Mouse (Mus musculus) thymus, adult 2 months (tissue): ENCODE data around the gene Fads3. TPM values are rescaled to one million over a fixed set of nuclear protein-coding genes. Genes with fewer than 3 reads are reported as not detected.

Experiments used
- DNase-seq: peaks from one replicate; pipeline ENCODE4 v3.0.0; 2021
- H3K27ac ChIP-seq: fragments of 200-500 bp; 2 replicates; pipeline ENCODE4 v1.5.1; 2012; ENCODE audit warnings: low read length, control low read depth; ENCODE audit not compliant: control insufficient read depth, insufficient read depth
- H3K27me3 ChIP-seq: fragments of 200-500 bp; 2 replicates; pipeline ENCODE4 v1.6.1; 2012; ENCODE audit warnings: mild to moderate bottlenecking, low read length, moderate library complexity, mixed read lengths; ENCODE audit not compliant: control insufficient read depth, insufficient read depth
- H3K36me3 ChIP-seq: fragments of 200-500 bp; 2 replicates; pipeline ENCODE4 v1.6.1; 2012; ENCODE audit warnings: mild to moderate bottlenecking, low read length, moderate library complexity; ENCODE audit not compliant: control insufficient read depth, insufficient read depth
- H3K4me1 ChIP-seq: fragments of 200-500 bp; replicated peaks from 2 replicates; pipeline ENCODE4 v1.6.1; 2012; ENCODE audit warnings: low read length; ENCODE audit not compliant: control insufficient read depth, insufficient read depth
- H3K4me3 ChIP-seq: fragments of 200-500 bp; 2 replicates; pipeline ENCODE4 v1.5.1; 2012; ENCODE audit warnings: mild to moderate bottlenecking, low read length, control low read depth, moderate library complexity; ENCODE audit not compliant: control insufficient read depth, insufficient read depth
- CTCF ChIP-seq: fragments of 200-500 bp; IDR thresholded peaks from 2 replicates; pipeline ENCODE4 v1.5.1; 2012; ENCODE audit warnings: mild to moderate bottlenecking, control low read depth, low read length, moderate library complexity, borderline replicate concordance; ENCODE audit not compliant: control insufficient read depth, poor library complexity, insufficient read depth; ENCODE audit errors: extremely low read depth
- POLR2A ChIP-seq: fragments of 200-500 bp; IDR thresholded peaks from 2 replicates; pipeline ENCODE4 v1.6.1; 2012; ENCODE audit warnings: mild to moderate bottlenecking, low read length, control low read depth, moderate library complexity; ENCODE audit not compliant: control insufficient read depth, poor library complexity, insufficient read depth; ENCODE audit errors: extremely low read depth
- WGBS: fragments of 180-500 bp; shearing (Covaris S2); methylation state at CpG from one replicate; pipeline ENCODE4 v1.1.7; 2018; 5-methylcytosine and 5-hydroxymethylcytosine counted together
- polyA plus RNA-seq: library from polyadenylated mRNA; depleted of rRNA; stranded (reverse); fragments of >200 nt; gene quantifications from 2 replicates; pipeline ENCODE4 v1.2.3, GENCODE M21; 2012

Gene Fads3
- polyA plus RNA-seq, 1 experiment = 19.9 TPM

DNA sequence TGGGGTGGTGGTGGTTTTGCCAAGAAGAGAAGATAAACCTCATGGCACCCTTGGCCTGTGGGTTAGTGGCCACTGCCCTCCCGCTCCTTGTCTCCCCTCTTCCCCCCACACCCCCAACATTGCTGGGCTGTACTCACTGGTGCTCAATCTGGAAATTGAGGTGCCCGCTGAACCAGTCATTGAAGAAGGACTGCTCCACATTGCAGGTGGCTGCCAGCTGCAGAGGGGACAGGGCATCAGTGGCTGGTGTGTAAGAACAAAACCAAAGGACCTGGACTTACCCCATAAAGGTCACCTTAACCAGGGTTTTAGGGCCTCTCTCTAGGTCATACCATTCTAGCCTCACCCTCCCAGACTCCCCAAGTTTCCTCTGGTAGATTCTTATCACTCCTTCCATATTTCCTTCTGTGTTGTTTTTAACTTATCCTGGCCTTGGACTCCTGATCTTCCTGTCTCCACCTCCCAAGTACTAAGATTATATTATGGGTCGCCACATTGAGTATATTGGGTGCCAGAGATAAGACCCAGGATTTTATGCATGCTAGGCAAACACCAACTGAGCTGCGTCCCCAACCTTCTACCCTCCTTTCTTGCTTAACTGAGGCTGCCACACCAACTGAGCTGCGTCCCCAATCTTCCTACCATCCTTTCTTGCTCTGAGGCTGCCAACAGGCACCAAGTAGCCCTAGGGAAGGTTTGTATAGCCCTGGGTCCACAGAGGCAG lies 24.3 kb downstream of the Fads3 start:
- TF ChIP-seq CTCF (0 out of 2 replicates have a peak, but pooled peaks have one; percentile 12), POLR2A (no peak)
- WGBS = 63% methylated on average over 5 of the region's 5 CpGs
- no peak overlapping the region for H3K27ac ChIP-seq
- no peaks in the 10 kb centered on the region for H3K27me3 ChIP-seq
- DNase-seq = no peak
- no peaks in the 10 kb centered on the region for H3K36me3 ChIP-seq
- peaks cover 51% of the 10 kb centered on the region for H3K4me1 ChIP-seq
- H3K4me3 ChIP-seq = no peak overlapping the region

DNA sequence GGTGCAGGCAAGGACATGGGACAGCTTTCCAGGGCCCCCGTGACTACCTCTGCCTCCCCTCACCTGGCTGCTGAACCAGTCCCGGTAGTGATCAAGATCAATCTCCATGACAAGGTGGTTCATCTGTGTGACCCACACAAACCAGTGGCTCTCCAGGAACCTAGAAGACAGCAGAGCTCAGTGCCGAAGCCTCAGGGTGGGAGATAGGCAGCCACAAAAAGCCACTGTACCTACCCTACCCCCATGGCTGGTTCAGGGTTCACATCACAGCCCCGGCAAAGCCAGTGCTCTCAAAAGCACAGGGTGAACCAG lies 24.8 kb downstream of the Fads3 start:
- Histone ChIP-seq H3K27ac (no peak overlapping the region), H3K4me1 (peaks cover 55% of the 10 kb centered on the region), H3K4me3 (no peak overlapping the region), H3K27me3 (no peaks in the 10 kb centered on the region), H3K36me3 (no peaks in the 10 kb centered on the region)
- TF ChIP-seq POLR2A (no peak), CTCF (no peak)
- DNase-seq = no peak
- 57% methylated on average over 4 of the region's 4 CpGs for whole genome bisulfite sequencing

DNA sequence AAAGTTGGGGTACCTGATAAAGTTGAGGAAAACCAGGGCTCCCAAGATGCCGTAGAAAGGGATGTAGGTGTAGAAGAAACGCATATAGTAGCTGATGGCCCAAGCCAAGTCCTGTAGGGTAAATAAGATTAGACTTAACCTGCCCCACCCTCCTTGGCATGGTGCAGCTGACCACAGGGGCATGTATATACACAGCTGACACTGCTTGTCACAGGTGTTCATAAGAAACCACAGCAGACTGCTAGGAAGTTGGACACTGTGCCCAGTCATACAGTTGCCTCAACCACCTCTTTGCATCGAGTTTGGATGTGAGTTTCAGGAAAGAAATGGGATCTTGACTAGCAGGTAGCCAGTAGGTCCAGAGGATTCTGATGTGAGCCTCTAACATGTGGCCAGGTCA lies 25.1 kb downstream of the Fads3 start:
- Histone ChIP-seq H3K36me3 (no peaks in the 10 kb centered on the region), H3K4me3 (no peak overlapping the region), H3K27me3 (no peaks in the 10 kb centered on the region), H3K4me1 (peaks cover 59% of the 10 kb centered on the region), H3K27ac (no peak overlapping the region)
- DNase-seq = no peak
- WGBS = 52% methylated on average over 3 of the region's 3 CpGs
- TF ChIP-seq CTCF (no peak), POLR2A (no peak)

- peaks cover 63% of the 10 kb centered on the region for H3K4me1 ChIP-seq
- WGBS = 93% methylated on average over 7 of the region's 7 CpGs
- no peaks in the 10 kb centered on the region for H3K36me3 ChIP-seq
Measured at GRCm38 (mm10) chr19:10067701-10068100, 26.3 kb downstream of the Fads3 start.

DNA sequence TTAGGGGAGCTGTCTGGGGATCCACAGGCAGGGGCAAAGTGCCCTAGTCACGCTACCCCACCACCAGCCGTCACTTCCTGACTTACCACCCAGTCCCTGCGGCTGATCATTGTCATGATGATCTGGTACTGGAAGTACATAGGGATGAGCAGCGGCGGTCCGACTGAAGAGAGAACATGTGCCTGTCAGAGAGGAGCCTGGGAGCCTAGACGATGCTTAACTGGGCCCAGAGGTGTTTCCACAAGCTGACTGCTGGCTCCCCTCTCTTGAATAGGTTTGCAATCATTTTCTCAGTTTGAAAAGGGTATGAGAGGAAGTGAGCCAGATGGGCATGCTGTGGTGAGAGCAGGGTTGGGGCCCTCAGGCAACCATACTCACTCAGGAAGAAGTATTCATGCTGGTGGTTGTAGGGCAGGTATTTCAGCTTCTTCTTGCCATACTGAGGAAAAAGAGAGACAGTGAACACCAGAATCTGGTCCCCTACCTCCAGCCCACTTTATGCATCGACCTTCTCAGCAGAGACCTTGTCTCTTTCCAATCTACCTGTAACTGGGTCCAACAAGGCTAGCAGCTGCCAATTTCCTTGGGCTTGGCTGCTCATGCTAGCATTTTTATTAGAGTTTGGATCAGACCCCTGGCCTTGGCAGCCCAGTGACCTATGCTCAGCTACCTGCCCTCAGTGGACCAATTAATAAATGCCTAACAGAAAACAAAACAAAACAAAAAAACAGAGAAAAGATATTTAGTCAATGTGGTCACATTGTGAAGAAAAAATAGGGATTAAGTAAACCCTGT lies 29.0 kb downstream of the Fads3 start:
- Histone ChIP-seq H3K27me3 (no peaks in the 10 kb centered on the region), H3K27ac (peak overlapping the region; percentile 78), H3K36me3 (no peaks in the 10 kb centered on the region), H3K4me3 (no peak overlapping the region), H3K4me1 (peaks cover 39% of the 10 kb centered on the region)
- DNase-seq = peak; percentile 29
- TF ChIP-seq POLR2A = no peak
- TF ChIP-seq CTCF = no peak
- 22% methylated on average over 8 of the region's 8 CpGs for WGBS

More at GRCm38 (mm10) chr19:10067701-10068100, 26.3 kb downstream of the Fads3 start:
- TF ChIP-seq CTCF = no peak
- TF ChIP-seq POLR2A = no peak
- DNase-seq = no peak
- Histone ChIP-seq H3K27ac (no peak overlapping the region), H3K27me3 (no peaks in the 10 kb centered on the region), H3K4me3 (no peak overlapping the region)

DNA sequence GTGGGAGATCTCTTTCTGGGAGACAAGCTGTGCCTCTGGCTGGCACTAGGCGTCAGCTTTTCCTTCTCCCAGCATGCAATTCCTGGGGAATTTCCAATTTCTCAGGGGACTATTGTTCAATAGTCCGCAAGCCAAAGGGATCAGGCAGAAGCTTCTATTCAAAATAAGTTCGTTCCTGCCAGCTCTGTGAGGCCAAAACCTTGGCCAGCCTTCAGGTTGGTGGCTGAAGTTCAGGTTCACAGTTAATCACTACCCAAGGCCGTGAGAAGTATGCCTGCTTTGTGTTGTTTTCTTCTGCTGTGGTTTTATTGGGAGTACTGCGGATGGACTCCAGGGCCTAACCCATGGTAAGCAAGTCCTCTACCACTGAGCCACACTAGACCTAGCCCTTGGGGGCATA lies 29.8 kb downstream of the Fads3 start:
- Histone ChIP-seq H3K4me3 (no peak overlapping the region), H3K4me1 (peaks cover 32% of the 10 kb centered on the region), H3K27ac (0 out of 2 replicates have a peak overlapping the region, but pooled peaks have one; percentile 15), H3K27me3 (no peaks in the 10 kb centered on the region), H3K36me3 (no peaks in the 10 kb centered on the region)
- no peak for DNase-seq
- 89% methylated on average over 5 of the region's 5 CpGs for WGBS
- TF ChIP-seq CTCF (no peak), POLR2A (no peak)
